Mouse (Mus musculus): ENCODE results near the gene Scrn2. TPM values are rescaled to one million over a fixed set of nuclear protein-coding genes. Genes with fewer than 3 reads are reported as not detected.
A peak's percentile ranks its signal among the peaks of the same experiment; 100 is the strongest.

Gene Scrn2
- 15.0 and 15.4 TPM in 2 replicates for polyA plus RNA-seq (2014; fragmentation: Nextera tagmentation; extraction: Ambion mirVana)

DNA sequence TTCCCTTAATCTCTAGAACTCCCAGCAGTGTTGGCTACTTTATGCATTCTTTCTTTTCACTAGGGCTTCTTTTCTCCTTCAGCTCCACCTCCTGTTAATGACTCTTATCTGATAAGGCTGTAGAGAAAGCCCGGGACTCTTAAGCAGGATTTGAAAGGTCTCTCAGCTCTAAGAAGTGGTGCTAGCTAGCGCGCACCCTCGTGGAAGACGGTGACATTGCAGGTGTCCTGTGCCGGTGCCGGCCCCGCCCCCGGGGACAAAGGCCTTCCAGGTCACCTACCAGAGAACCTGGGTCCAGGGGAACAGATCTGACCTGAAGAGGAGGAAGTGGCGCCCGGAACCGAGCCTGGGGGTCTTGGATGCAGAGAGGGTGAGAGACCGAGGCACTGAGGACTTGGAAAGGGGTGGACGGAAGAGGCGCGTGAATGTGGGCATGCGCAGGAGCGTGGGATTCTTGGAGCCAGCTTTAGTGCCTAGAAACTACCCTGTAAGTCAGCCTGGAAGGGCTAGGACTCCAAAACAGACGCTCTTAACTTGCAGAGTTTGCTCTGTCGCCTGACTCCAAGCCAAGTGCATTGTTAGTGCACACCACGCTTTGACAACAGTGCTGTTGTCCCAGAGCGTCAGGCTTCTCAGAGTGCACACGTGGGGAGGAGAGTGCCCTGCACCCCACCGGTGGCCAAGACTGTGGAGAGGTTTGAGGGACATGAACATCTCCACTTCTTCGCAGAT, at the start of gene Scrn2:
TSS of gene Scrn2 (plus strand) at position 253 of the 732 bp plus-strand sequence.
- WGBS: under 1% methylated on average over 25 of the region's 25 CpGs
- ATAC-seq (peak; percentile 86), DNase-seq (ENCODE audit: low spot score) (peak; percentile 92)
- Histone ChIP-seq H3K4me1 (ENCODE audit: control insufficient read depth, insufficient read depth, low read length) (peaks cover 7% of the 10 kb centered on the region), H3K9ac (ENCODE audit: low read length) (peak within 1 kb of the TSS; percentile 74), H3K4me3 (ENCODE audit: low read depth, low read length) (peak within 1 kb of the TSS; percentile 52), H3K4me2 (ENCODE audit: low read length) (peak within 1 kb of the TSS; percentile 66), H3K27me3 (replicated peaks; ENCODE audit: control insufficient read depth, insufficient read depth, low read length) (0 out of 2 replicates have a peak, but pooled peaks cover under 1% of the 10 kb centered on the region), H3K9me3 (replicated peaks; ENCODE audit: control insufficient read depth, low read length) (no peaks in the 10 kb centered on the region), H3K27ac (ENCODE audit: low read depth, low read length) (peak within 1 kb of the TSS; percentile 58; the same call in 1 of the 2 replicates), H3K36me3 (ENCODE audit: control insufficient read depth, insufficient read depth, low read length) (no peaks in the 10 kb centered on the region)

- Histone ChIP-seq H3K9ac (ENCODE audit: low read length) (no peak overlapping the region), H3K27me3 (replicated peaks; ENCODE audit: control insufficient read depth, insufficient read depth, low read length) (no peaks in the 10 kb centered on the region; the same call in 1 of the 2 replicates), H3K9me3 (replicated peaks; ENCODE audit: control insufficient read depth, low read length) (no peaks in the 10 kb centered on the region), H3K4me1 (ENCODE audit: control insufficient read depth, insufficient read depth, low read length) (peaks cover 12% of the 10 kb centered on the region), H3K27ac (ENCODE audit: low read depth, low read length) (no peak overlapping the region), H3K4me3 (ENCODE audit: low read depth, low read length) (no peak overlapping the region), H3K4me2 (ENCODE audit: low read length) (no peak overlapping the region), H3K36me3 (ENCODE audit: control insufficient read depth, insufficient read depth, low read length) (no peaks in the 10 kb centered on the region)
- no peak for ATAC-seq
- DNase-seq (ENCODE audit: low spot score): no peak
- 78% methylated on average over 5 of the region's 5 CpGs for WGBS
These were observed 49.7 kb upstream of the Scrn2 start for GRCm38 (mm10) chr11:96980021-96980420.

GRCm38 (mm10) chr11:96981461-96981860, 48.3 kb upstream of the Scrn2 start:
- peaks cover 6% of the 10 kb centered on the region for H3K4me1 ChIP-seq (ENCODE audit: control insufficient read depth, insufficient read depth, low read length)
- no peaks in the 10 kb centered on the region for H3K9me3 ChIP-seq (replicated peaks; ENCODE audit: control insufficient read depth, low read length)
- DNase-seq (ENCODE audit: low spot score) (no peak), ATAC-seq (no peak)
- no peaks in the 10 kb centered on the region for H3K36me3 ChIP-seq (ENCODE audit: control insufficient read depth, insufficient read depth, low read length)
- WGBS: 83% methylated on average over 15 of the region's 15 CpGs
- no peak overlapping the region for H3K4me3 ChIP-seq (ENCODE audit: low read depth, low read length)
- no peak overlapping the region for H3K4me2 ChIP-seq (ENCODE audit: low read length)
- H3K9ac ChIP-seq (ENCODE audit: low read length): no peak overlapping the region
- H3K27ac ChIP-seq (ENCODE audit: low read depth, low read length): no peak overlapping the region
- no peaks in the 10 kb centered on the region; the same call in 1 of the 2 replicates for H3K27me3 ChIP-seq (replicated peaks; ENCODE audit: control insufficient read depth, insufficient read depth, low read length)

GRCm38 (mm10) chr11:96982355-96982754, 47.4 kb upstream of the Scrn2 start:
- no peak for ATAC-seq

GRCm38 (mm10) chr11:96982859-96983258, 46.9 kb upstream of the Scrn2 start, which contains the start of gene Sp2:
TSS of gene Sp2 (minus strand) at chr11:96982959.
- Histone ChIP-seq H3K4me2 (ENCODE audit: low read length) (no peak within 1 kb of the TSS), H3K27ac (ENCODE audit: low read depth, low read length) (no peak within 1 kb of the TSS)

More at GRCm38 (mm10) chr11:96982355-96982754, 47.4 kb upstream of the Scrn2 start:
- no peaks in the 10 kb centered on the region for H3K9me3 ChIP-seq (replicated peaks; ENCODE audit: control insufficient read depth, low read length)
- DNase-seq (ENCODE audit: low spot score): peak; percentile 86
- H3K4me1 ChIP-seq (ENCODE audit: control insufficient read depth, insufficient read depth, low read length): peaks cover 5% of the 10 kb centered on the region; the same call in 1 of the 2 replicates
- WGBS: 1% methylated on average over 7 of the region's 7 CpGs
- H3K27me3 ChIP-seq (replicated peaks; ENCODE audit: control insufficient read depth, insufficient read depth, low read length): peaks cover 7% of the 10 kb centered on the region; the same call in 1 of the 2 replicates
- no peak overlapping the region for H3K27ac ChIP-seq (ENCODE audit: low read depth, low read length)
- H3K4me3 ChIP-seq (ENCODE audit: low read depth, low read length): no peak overlapping the region
- no peaks in the 10 kb centered on the region for H3K36me3 ChIP-seq (ENCODE audit: control insufficient read depth, insufficient read depth, low read length)
- H3K4me2 ChIP-seq (ENCODE audit: low read length): no peak overlapping the region
- H3K9ac ChIP-seq (ENCODE audit: low read length): no peak overlapping the region

DNA sequence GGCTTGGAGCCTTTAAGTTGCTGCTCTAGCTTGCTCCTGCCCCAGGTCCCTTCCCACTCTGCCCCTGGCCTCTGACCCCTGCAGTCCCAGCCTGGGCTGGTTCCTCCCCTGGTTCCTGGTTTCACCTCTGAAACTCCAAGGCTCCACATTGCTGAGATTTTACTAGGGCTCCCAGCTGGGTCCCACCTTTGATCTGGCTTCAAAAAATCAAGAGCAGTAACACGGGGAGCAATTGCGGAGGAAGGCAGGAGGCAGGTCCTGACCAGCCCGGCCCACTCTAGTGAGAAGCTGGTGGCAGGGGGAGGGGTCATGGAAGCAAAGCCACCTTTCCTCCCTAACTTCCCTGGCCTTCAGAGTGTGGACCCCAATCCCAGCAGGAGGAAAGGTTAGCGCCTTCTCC, 44.8 kb upstream of the Scrn2 start:
- no peak for ATAC-seq
- Histone ChIP-seq H3K27me3 (replicated peaks; ENCODE audit: control insufficient read depth, insufficient read depth, low read length) (peaks cover 10% of the 10 kb centered on the region; the same call in 1 of the 2 replicates), H3K4me3 (ENCODE audit: low read depth, low read length) (no peak overlapping the region), H3K36me3 (ENCODE audit: control insufficient read depth, insufficient read depth, low read length) (no peaks in the 10 kb centered on the region), H3K4me1 (ENCODE audit: control insufficient read depth, insufficient read depth, low read length) (no peaks in the 10 kb centered on the region; the same call in 1 of the 2 replicates), H3K27ac (ENCODE audit: low read depth, low read length) (no peak overlapping the region), H3K9ac (ENCODE audit: low read length) (no peak overlapping the region), H3K4me2 (ENCODE audit: low read length) (no peak overlapping the region), H3K9me3 (replicated peaks; ENCODE audit: control insufficient read depth, low read length) (no peaks in the 10 kb centered on the region)
- DNase-seq (ENCODE audit: low spot score): no peak
- 22% methylated on average over 4 of the region's 4 CpGs for WGBS

More at GRCm38 (mm10) chr11:96982859-96983258, 46.9 kb upstream of the Scrn2 start, which contains the start of gene Sp2:
- no peaks in the 10 kb centered on the region for H3K36me3 ChIP-seq (ENCODE audit: control insufficient read depth, insufficient read depth, low read length)
- ATAC-seq (no peak), DNase-seq (ENCODE audit: low spot score) (no peak)
- no peak within 1 kb of the TSS for H3K4me3 ChIP-seq (ENCODE audit: low read depth, low read length)
- H3K27me3 ChIP-seq (replicated peaks; ENCODE audit: control insufficient read depth, insufficient read depth, low read length): peaks cover 10% of the 10 kb centered on the region; the same call in 1 of the 2 replicates
- H3K9ac ChIP-seq (ENCODE audit: low read length): no peak within 1 kb of the TSS
- H3K4me1 ChIP-seq (ENCODE audit: control insufficient read depth, insufficient read depth, low read length): peaks cover 5% of the 10 kb centered on the region; the same call in 1 of the 2 replicates
- WGBS: 81% methylated on average over 7 of the region's 7 CpGs
- no peaks in the 10 kb centered on the region for H3K9me3 ChIP-seq (replicated peaks; ENCODE audit: control insufficient read depth, low read length)

DNA sequence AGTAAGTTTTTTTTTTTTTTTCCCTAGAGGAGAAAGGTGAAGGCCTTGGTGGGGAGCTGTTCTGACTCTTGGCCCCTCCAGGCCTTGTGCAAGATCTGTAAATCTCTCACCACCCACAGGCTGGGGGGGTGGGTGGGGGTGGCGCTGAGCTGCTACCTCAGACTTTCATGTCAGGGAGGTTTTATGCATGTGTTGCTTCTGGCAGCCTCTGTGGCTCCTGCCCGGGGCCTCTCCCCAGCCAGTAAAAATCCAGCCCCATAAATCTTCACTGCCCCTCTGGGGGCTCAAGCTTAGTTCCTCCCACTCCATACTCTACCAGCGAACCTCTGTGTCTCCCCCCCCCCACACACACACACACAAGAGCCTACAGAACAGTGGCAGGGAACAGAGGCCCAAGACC, 43.3 kb upstream of the Scrn2 start:
- Histone ChIP-seq H3K36me3 (ENCODE audit: control insufficient read depth, insufficient read depth, low read length) (no peaks in the 10 kb centered on the region), H3K9me3 (replicated peaks; ENCODE audit: control insufficient read depth, low read length) (no peaks in the 10 kb centered on the region), H3K27me3 (replicated peaks; ENCODE audit: control insufficient read depth, insufficient read depth, low read length) (peaks cover 10% of the 10 kb centered on the region; the same call in 1 of the 2 replicates), H3K4me1 (ENCODE audit: control insufficient read depth, insufficient read depth, low read length) (no peaks in the 10 kb centered on the region; the same call in 1 of the 2 replicates), H3K27ac (ENCODE audit: low read depth, low read length) (no peak overlapping the region), H3K9ac (ENCODE audit: low read length) (no peak overlapping the region), H3K4me2 (ENCODE audit: low read length) (no peak overlapping the region), H3K4me3 (ENCODE audit: low read depth, low read length) (no peak overlapping the region)
- DNase-seq (ENCODE audit: low spot score): no peak
- 64% methylated on average over 3 of the region's 3 CpGs for WGBS
- ATAC-seq: no peak

DNA sequence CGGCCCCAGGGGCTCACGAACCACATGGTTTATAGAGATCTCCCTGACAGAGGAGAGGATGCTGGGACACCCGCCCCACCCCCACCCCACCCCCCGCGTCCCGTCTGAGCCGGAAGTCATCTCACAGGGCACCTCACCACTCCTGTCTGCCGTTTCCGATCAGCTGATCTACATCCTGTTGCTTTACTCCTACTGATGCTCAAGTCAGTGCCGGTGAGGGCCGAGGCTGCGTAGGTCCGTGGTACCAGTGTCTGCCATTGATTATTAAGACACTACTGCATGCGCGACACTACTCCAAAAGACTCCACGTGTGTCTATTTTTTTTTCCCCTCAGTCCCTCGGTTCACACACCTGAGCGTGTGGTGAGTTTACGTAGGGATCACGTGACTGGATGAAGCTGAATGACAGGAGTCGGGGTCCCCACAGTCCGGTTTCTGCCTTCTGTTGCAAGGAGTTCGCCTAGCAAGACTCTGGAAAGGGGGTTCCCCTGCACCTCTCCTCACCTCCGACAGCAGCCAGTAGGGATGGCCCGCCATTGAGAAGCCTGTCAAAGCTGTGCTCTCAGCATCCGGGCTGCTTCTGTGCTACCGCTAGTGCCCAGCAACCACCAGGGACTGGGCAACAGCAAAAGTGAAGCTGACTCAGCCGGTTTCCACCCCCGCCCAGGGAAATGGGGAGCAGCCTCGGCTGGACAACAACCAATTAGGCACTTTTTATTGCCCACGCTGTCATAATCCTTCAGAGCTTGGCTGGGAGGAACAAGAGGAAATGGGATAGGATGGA, 41.7 kb upstream of the Scrn2 start:
- peak overlapping the region; percentile 58 for H3K4me2 ChIP-seq (ENCODE audit: low read length)
- DNase-seq (ENCODE audit: low spot score): peak; percentile 47
- H3K36me3 ChIP-seq (ENCODE audit: control insufficient read depth, insufficient read depth, low read length): no peaks in the 10 kb centered on the region
- no peaks in the 10 kb centered on the region for H3K9me3 ChIP-seq (replicated peaks; ENCODE audit: control insufficient read depth, low read length)
- ATAC-seq: peak; percentile 62
- H3K4me3 ChIP-seq (ENCODE audit: low read depth, low read length): peak overlapping the region; percentile 22
- H3K9ac ChIP-seq (ENCODE audit: low read length): peak overlapping the region; percentile 45
- H3K27me3 ChIP-seq (replicated peaks; ENCODE audit: control insufficient read depth, insufficient read depth, low read length): peaks cover 10% of the 10 kb centered on the region; the same call in 1 of the 2 replicates
- 4% methylated on average over 31 of the region's 31 CpGs for WGBS
- H3K27ac ChIP-seq (ENCODE audit: low read depth, low read length): no peak overlapping the region
- H3K4me1 ChIP-seq (ENCODE audit: control insufficient read depth, insufficient read depth, low read length): no peaks in the 10 kb centered on the region; the same call in 1 of the 2 replicates
